Mouse (Mus musculus): ENCODE measurements around the gene Hoxa10. TPM values are rescaled to one million over a fixed set of nuclear protein-coding genes. Genes with fewer than 3 reads are reported as not detected.

Hoxa10 gene
- polyA plus RNA-seq, 1 experiment from 2014 or later: 0.31 TPM

DNA sequence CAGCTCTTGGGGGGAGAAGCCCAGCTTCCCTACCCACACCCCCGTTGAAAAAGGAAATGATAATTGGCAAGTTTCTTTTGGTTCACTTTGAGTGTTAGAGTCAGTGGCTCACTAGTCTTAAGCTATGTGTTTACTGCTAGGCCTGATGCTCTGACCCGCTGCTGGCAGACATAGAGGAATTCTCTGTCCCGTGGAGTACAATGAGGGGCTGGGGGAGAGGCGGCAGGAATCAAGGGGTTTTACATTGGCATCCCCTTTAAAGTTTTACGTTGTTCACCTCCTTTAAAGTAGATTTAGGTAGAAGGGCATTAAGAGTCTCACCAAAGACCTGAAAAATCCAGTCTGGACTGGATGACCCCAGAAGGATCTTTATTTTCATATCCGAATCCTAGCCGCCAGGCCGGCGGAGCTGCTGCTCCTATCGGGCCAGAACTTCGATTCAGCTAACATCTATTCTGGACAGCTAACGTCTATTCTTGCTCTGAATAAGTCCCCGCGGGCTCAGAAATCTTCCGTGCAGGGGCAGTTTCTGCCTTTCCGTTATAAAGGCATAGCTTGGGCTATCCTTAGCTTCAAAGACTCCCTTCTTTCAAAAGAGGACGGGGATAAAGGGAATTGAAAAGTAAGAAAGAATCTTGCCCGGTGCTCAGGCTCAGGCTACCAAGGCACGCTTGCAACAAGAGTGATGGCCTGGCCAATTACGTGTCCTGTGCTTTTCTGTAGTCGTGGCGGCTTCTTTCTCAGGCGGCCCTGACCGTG is 11.5 kb upstream of the Hoxa10 start:
- H3K4me1 ChIP-seq (replicated peaks): peaks cover 4% of the 10 kb centered on the region; the same call in 1 of the 2 replicates
- WGBS: 2% methylated on average over 24 of the region's 24 CpGs
- no peaks in the 10 kb centered on the region for H3K9me3 ChIP-seq (replicated peaks)
- H3K36me3 ChIP-seq: no peaks in the 10 kb centered on the region
- ATAC-seq (ENCODE audit: insufficient number of reproducible peaks, low FRiP score): no peak
- no peak overlapping the region for H3K27ac ChIP-seq (ENCODE audit: poor library complexity, severe bottlenecking)
- no peak overlapping the region for H3K4me2 ChIP-seq
- no peak overlapping the region for H3K9ac ChIP-seq
- H3K4me3 ChIP-seq: no peak overlapping the region
- H3K27me3 ChIP-seq (replicated peaks): peaks cover 83% of the 10 kb centered on the region

DNA sequence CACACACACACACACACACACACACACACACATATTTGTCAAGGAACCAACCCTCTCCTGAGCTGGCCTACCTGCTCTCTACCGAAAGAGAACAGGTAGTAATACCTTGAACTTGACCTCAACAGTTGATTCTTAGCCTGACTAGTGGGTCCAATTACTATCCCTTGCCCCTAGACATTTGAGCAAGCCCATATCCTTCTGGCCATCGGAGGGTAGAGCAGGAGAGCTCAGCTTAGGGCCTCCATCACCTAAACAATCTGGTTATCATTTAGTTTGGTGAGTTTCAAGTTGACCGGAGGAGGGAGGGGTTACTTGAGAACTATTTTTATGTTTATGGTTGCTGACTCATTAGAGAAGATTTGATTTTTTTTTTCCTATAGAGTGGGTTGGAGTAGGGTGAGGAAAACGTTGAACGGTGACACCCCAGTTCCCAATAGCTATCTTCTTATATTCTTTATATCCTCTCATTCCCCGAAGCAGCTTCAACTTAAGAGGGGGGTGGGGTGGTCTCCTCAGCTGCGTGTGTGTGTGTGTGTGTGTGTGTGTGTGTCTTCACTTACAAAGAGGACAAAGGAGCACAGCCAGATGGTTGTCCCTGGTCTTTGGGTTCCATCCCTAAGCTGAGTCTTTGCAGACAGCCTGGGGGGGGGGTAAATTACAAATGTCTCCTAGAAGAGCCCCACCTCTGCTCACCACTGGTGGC is 10.7 kb upstream of the Hoxa10 start:
- H3K4me2 ChIP-seq: no peak overlapping the region
- peaks cover 85% of the 10 kb centered on the region for H3K27me3 ChIP-seq (replicated peaks)
- H3K9me3 ChIP-seq (replicated peaks): no peaks in the 10 kb centered on the region
- 10% methylated on average over 7 of the region's 7 CpGs for WGBS
- peaks cover 6% of the 10 kb centered on the region; the same call in 1 of the 2 replicates for H3K4me1 ChIP-seq (replicated peaks)
- no peak for ATAC-seq (ENCODE audit: insufficient number of reproducible peaks, low FRiP score)
- H3K4me3 ChIP-seq: no peak overlapping the region
- H3K36me3 ChIP-seq: no peaks in the 10 kb centered on the region
- no peak overlapping the region for H3K27ac ChIP-seq (ENCODE audit: poor library complexity, severe bottlenecking)
- no peak overlapping the region for H3K9ac ChIP-seq

DNA sequence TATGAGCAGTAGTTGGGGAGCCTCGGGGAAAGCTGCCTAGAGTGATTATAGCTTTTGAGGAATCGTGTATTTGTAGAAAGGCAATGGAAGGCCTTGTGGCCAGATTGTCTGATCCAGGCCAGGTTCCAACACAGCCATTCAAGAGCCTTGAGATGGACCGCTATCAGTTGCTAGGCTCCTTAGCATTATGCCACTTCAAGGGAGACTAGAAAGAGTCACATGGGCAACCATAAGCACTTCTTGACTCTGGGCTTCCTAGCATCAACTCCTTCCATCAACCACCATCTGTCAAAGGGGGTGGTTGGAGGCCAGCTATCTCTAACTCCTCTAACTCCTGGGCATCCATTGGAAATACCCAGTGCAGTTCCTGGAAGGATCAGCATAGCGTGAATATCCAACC is 9.2 kb upstream of the Hoxa10 start:
- Histone ChIP-seq H3K27me3 (replicated peaks) (peaks cover 92% of the 10 kb centered on the region), H3K27ac (ENCODE audit: poor library complexity, severe bottlenecking) (no peak overlapping the region), H3K4me3 (no peak overlapping the region), H3K9ac (no peak overlapping the region), H3K36me3 (no peaks in the 10 kb centered on the region), H3K9me3 (replicated peaks) (no peaks in the 10 kb centered on the region), H3K4me2 (no peak overlapping the region), H3K4me1 (replicated peaks) (peaks cover 11% of the 10 kb centered on the region; the same call in 1 of the 2 replicates)
- ATAC-seq (ENCODE audit: insufficient number of reproducible peaks, low FRiP score): no peak
- 1% methylated on average over 4 of the region's 4 CpGs for WGBS

DNA sequence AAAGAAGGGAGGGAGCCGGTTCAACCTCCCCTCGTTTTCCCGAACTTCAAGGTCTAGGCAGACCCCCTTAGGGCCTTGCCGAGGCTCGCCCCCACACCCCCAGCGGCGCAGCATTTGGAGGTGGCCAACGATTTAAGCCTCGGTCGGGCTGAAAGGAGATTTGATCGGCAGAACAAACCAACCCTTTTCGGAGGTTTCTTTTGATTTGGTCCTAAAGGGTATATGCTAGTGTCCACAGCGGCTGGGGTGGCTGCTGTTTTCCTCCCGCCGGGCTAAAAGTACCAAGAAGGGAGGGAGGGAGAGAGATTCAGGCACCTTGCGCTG is 8.7 kb upstream of the Hoxa10 start:
- H3K4me1 ChIP-seq (replicated peaks): peaks cover 12% of the 10 kb centered on the region; the same call in 1 of the 2 replicates
- H3K4me2 ChIP-seq: no peak overlapping the region; the same call in 1 of the 2 replicates
- H3K36me3 ChIP-seq: no peaks in the 10 kb centered on the region
- H3K4me3 ChIP-seq: no peak overlapping the region
- peaks cover 95% of the 10 kb centered on the region for H3K27me3 ChIP-seq (replicated peaks)
- no peak overlapping the region for H3K27ac ChIP-seq (ENCODE audit: poor library complexity, severe bottlenecking)
- H3K9ac ChIP-seq: no peak overlapping the region
- no peak for ATAC-seq (ENCODE audit: insufficient number of reproducible peaks, low FRiP score)
- WGBS: 1% methylated on average over 16 of the region's 16 CpGs
- no peaks in the 10 kb centered on the region for H3K9me3 ChIP-seq (replicated peaks)

DNA sequence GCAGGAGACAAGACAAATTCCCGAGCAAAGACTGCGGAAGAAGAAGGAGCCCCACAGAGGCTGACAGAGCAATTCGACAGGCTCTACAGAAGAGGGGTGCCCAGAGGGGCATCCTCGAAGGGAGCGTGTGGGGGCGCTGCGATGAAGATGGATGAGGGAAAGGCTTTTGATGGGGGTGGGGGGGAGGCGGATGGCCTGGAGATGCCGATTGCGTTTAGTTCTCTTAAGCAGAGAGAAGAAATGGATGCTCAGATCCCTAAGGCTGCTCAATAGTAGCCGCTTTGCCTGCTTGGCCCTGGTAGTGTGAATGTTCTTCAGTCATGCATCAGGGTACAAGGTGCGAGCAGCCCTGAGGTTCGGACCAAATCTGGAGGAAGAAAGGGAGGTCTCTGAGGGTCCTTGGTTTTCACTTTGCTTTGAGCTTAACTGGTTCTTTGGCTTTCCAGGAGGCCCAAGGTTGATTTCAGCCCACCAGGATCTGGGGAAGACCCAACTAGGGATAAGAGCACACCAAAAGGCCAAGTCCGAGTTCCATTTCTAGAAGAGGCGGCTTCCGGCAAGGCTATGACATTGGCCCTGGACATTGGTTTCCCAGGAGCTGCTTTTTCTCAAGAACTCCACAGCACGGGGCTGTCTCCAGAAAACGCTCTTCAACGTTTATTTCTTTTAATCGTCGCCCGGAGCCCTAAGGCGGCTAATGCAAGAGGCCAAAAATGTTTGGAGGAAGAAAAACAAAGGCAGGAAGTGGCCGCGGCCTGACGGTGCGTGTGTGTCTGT is 8.2 kb upstream of the Hoxa10 start:
- under 1% methylated on average over 27 of the region's 27 CpGs for WGBS
- Histone ChIP-seq H3K4me2 (no peak overlapping the region; the same call in 1 of the 2 replicates), H3K36me3 (no peaks in the 10 kb centered on the region), H3K9me3 (replicated peaks) (no peaks in the 10 kb centered on the region), H3K27me3 (replicated peaks) (peaks cover 95% of the 10 kb centered on the region), H3K4me3 (no peak overlapping the region), H3K27ac (ENCODE audit: poor library complexity, severe bottlenecking) (no peak overlapping the region), H3K4me1 (replicated peaks) (peaks cover 12% of the 10 kb centered on the region; the same call in 1 of the 2 replicates), H3K9ac (no peak overlapping the region)
- no peak for ATAC-seq (ENCODE audit: insufficient number of reproducible peaks, low FRiP score)

DNA sequence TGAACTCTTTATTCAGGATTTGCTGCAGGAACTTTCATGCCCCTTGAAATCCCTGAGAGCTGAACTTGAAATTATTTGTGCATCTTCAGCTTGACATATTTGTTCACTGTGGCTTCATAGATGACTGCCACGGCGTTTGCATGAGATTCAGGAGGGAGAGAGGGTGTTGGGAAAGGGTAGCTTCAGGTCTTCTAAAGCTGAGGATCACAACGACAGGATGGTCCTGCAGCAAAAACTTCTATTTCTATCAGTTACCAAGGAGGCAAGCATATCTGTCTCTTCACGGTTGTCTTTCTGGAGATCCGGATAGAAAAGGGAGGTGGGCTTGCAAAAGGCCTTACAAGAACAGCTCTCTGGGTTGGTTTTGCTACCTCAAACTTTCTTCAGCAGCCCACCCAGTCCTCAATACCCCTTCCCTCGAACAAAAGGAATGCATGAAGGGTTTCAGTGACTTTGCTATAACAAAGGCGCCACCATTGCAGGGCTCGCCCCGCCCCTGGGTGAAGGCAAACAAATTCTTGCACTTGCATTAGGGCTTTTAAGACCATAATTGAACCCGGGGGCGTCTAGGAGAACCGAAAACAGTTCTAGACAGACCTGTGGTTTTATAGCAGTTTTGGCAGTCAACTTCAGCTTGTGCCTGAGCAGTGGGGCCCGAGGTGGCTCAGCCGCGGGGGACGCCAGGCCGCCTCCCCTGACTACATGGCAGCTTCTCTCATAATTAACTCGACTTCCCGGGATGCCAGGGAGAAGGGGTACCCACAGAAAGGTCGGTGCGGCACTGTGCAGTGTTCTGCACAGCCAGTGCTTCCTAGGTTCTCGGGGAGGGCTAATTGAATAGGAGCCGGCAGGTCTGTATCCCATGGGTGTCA is 7.3 kb upstream of the Hoxa10 start:
- Histone ChIP-seq H3K36me3 (no peaks in the 10 kb centered on the region), H3K4me1 (replicated peaks) (0 out of 2 replicates have a peak, but pooled peaks cover 8% of the 10 kb centered on the region), H3K9me3 (replicated peaks) (no peaks in the 10 kb centered on the region), H3K27me3 (replicated peaks) (peaks cover 96% of the 10 kb centered on the region), H3K4me3 (no peak overlapping the region), H3K9ac (no peak overlapping the region), H3K4me2 (no peak overlapping the region), H3K27ac (ENCODE audit: poor library complexity, severe bottlenecking) (no peak overlapping the region)
- WGBS: 1% methylated on average over 23 of the region's 23 CpGs
- no peak for ATAC-seq (ENCODE audit: insufficient number of reproducible peaks, low FRiP score)

DNA sequence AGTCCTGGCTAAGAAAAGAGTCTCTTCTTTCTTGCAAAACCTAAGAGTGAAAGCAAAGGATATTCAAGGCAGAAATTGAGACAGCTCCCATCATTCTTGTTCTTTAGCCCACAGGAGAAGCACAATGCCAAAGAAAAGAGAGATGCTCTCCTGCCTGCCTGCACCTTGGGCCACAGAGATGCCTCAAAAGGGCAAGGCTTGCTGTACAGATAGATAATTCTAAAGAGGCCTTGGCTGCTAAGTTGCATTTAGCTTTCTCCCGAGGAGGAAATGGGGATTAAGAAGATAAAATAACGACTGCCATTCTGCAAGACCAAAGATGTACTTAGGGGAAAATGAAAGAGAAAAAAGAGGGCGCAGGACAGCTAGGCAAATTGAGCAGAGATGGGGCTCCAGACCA is 6.3 kb upstream of the Hoxa10 start:
- no peak overlapping the region for H3K4me2 ChIP-seq
- no peaks in the 10 kb centered on the region for H3K9me3 ChIP-seq (replicated peaks)
- no peaks in the 10 kb centered on the region for H3K36me3 ChIP-seq
- no peak for ATAC-seq (ENCODE audit: insufficient number of reproducible peaks, low FRiP score)
- H3K27ac ChIP-seq (ENCODE audit: poor library complexity, severe bottlenecking): no peak overlapping the region
- no peak overlapping the region for H3K4me3 ChIP-seq
- H3K4me1 ChIP-seq (replicated peaks): 0 out of 2 replicates have a peak, but pooled peaks cover 8% of the 10 kb centered on the region
- no peak overlapping the region for H3K9ac ChIP-seq
- 4% methylated on average over 3 of the region's 3 CpGs for WGBS
- peaks cover 96% of the 10 kb centered on the region for H3K27me3 ChIP-seq (replicated peaks)

DNA sequence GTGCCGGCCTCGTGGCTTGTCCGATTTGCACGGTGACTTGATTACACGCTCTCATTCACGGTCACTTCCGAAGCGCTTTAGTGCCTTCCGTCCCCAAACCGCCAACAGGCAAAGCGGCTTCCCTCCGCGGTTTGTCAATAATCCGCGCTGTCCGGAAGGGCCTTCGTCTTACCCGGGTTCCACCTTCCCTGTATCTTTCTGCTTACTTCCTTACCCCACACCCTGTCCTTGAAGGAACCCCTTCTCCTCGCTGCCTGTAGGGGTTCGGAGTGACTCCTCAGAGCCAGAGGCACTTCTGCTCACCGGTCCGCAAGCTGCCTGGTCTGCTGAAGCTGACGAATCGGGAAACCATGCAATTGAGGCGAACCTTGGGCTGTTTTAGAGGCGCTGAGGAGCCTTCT is 5.7 kb upstream of the Hoxa10 start:
- Histone ChIP-seq H3K27me3 (replicated peaks) (peaks cover 96% of the 10 kb centered on the region), H3K4me2 (no peak overlapping the region), H3K4me3 (no peak overlapping the region), H3K9ac (no peak overlapping the region), H3K9me3 (replicated peaks) (no peaks in the 10 kb centered on the region), H3K36me3 (no peaks in the 10 kb centered on the region), H3K27ac (ENCODE audit: poor library complexity, severe bottlenecking) (no peak overlapping the region), H3K4me1 (replicated peaks) (0 out of 2 replicates have a peak, but pooled peaks cover 8% of the 10 kb centered on the region)
- ATAC-seq (ENCODE audit: insufficient number of reproducible peaks, low FRiP score): no peak
- under 1% methylated on average over 26 of the region's 26 CpGs for WGBS

DNA sequence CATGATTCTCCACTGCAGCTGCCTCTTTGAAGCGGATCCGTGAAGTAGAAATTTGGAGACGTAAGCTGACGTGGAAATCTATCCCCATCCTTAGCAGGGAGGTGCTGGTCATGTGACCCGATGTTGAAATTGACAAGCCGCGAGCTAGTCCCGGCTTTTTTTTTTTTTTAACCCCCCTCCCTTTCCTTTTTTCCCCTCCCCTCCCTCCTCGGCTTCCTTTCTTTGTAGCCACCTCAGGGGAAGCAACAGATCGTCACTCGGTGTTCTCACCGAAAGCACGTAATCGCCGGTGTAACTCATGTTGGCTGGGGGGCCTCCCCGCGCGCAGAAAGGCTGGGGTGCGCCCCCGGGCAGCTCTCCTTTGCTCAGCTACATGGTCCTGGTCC is 5.1 kb upstream of the Hoxa10 start, which contains the start of gene Hoxa11:
Gene Hoxa11, minus strand, starts transcription at position 54 of the 386 bp plus-strand sequence.
- Histone ChIP-seq H3K4me2 (peak within 1 kb of the TSS; percentile 42), H3K36me3 (no peaks in the 10 kb centered on the region), H3K4me1 (replicated peaks) (0 out of 2 replicates have a peak, but pooled peaks cover 8% of the 10 kb centered on the region), H3K9me3 (replicated peaks) (no peaks in the 10 kb centered on the region), H3K27ac (ENCODE audit: poor library complexity, severe bottlenecking) (no peak within 1 kb of the TSS), H3K27me3 (replicated peaks) (peaks cover 96% of the 10 kb centered on the region), H3K4me3 (peak within 1 kb of the TSS; percentile 16), H3K9ac (no peak within 1 kb of the TSS)
- under 1% methylated on average over 20 of the region's 20 CpGs for WGBS
- no peak for ATAC-seq (ENCODE audit: insufficient number of reproducible peaks, low FRiP score)

DNA sequence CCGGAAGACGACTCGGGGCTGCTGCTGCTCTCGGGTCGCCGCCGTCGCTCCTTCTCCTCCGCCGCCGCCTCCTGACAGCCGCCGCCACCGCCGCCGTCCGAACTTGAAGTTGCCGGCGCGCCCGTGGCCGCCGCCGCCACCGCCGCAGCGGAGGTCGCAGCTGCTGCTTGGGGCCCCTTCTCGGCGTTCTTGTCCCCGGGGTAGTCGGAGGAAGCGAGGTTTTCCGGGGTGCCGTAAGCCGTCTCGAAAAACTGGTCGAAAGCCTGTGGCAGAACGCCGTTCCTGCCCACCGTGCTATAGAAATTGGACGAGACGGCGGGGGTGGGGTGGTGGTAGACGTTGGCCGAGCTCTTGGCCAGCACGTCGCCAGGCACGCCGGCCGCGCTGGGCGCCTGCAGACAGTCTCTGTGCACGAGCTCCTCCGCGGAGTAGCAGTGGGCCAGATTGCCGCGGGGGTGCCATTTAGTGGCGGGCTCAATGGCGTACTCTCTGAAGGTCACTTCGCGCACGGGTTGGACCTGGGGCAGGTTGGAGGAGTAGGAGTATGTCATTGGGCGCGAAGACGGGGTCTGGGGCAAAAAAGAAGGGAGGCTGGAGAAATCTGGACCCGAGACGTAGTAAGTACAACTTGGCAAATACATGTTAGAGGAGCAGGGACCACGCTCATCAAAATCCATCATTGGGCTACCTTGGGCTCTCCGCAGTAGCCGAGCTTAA is 4.5 kb upstream of the Hoxa10 start:
- Histone ChIP-seq H3K9me3 (replicated peaks) (no peaks in the 10 kb centered on the region), H3K27me3 (replicated peaks) (peaks cover 95% of the 10 kb centered on the region), H3K4me3 (peak overlapping the region; percentile 16), H3K4me2 (peak overlapping the region; percentile 42), H3K36me3 (no peaks in the 10 kb centered on the region), H3K4me1 (replicated peaks) (0 out of 2 replicates have a peak, but pooled peaks cover 8% of the 10 kb centered on the region), H3K9ac (no peak overlapping the region), H3K27ac (ENCODE audit: poor library complexity, severe bottlenecking) (no peak overlapping the region)
- WGBS: under 1% methylated on average over 66 of the region's 71 CpGs
- no peak for ATAC-seq (ENCODE audit: insufficient number of reproducible peaks, low FRiP score)

Data from heart, embryonic 12.5 days (tissue).